Comparison of ENCODE assay signal across 8 mouse cellular contexts in the genomic region with DNA sequence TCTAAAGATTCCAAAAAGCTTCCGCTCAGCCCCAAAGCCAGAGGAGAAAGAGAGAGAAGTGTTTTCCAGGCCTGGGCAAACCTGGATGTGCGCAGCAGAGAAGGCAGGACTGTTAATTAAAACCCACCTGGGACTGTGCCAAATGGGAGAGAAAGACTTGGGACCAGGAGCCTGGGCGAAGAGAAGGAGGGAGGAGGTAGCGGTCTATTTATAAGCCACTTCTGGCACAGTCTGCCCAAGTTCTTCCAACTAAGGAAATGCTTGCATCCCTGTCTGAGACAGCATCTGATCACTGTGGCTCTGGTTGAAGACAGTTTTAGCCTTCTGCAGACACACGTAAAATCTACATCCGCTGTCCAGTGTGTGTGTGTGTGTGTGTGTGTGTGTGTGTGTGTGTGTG.
DNase-seq lines count a peak whose midpoint lies in the region; ATAC-seq and TF ChIP-seq lines count a peak whose summit lies in the region.

No protein-coding gene starts in this region.

- no peak for TF ChIP-seq CTCF in lung, embryonic 14.5 days (IDR thresholded peaks at IDR 0.05; ENCODE audit: low read depth)

- ATAC-seq in embryonic facial prominence, embryonic 14.5 days (ENCODE audit: low read depth), result no peak
- ATAC-seq in lung, embryonic 14.5 days (ENCODE audit: insufficient read depth), result no peak
- no peak for ATAC-seq in megakaryocyte-erythroid progenitor cell, adult 5-6 weeks (replicated peaks; ENCODE audit: low FRiP score, low TSS enrichment, poor library complexity, severe bottlenecking)

- no peak overlapping the region for H3K27ac ChIP-seq in embryonic facial prominence, embryonic 14.5 days (replicated peaks; ENCODE audit: low read depth, low read length)
- no peak overlapping the region for H3K27ac ChIP-seq in embryonic facial prominence, embryonic 10.5 days (replicated peaks)
- no peak overlapping the region for H3K27ac ChIP-seq in lung, embryonic 14.5 days (ENCODE audit: low read depth)

- 68% methylated on average over 6 of the region's 6 CpGs for WGBS in embryonic facial prominence, embryonic 14.5 days
- WGBS in embryonic facial prominence, embryonic 10.5 days, result 91% methylated on average over 6 of the region's 6 CpGs
- 70% methylated on average over 6 of the region's 6 CpGs for WGBS in lung, embryonic 14.5 days

- no peak overlapping the region for H3K4me2 ChIP-seq in embryonic facial prominence, embryonic 14.5 days (ENCODE audit: low read depth, low read length)
- no peak overlapping the region for H3K4me2 ChIP-seq in lung, embryonic 14.5 days

- no peaks in the 10 kb centered on the region for H3K36me3 ChIP-seq in embryonic facial prominence, embryonic 14.5 days (ENCODE audit: control insufficient read depth, insufficient read depth, low read length)
- no peaks in the 10 kb centered on the region for H3K36me3 ChIP-seq in embryonic facial prominence, embryonic 10.5 days (replicated peaks)
- no peaks in the 10 kb centered on the region for H3K36me3 ChIP-seq in lung, embryonic 14.5 days (ENCODE audit: insufficient read depth)

- H3K9me3 ChIP-seq in embryonic facial prominence, embryonic 14.5 days (ENCODE audit: control insufficient read depth, low read length), result no peaks in the 10 kb centered on the region
- H3K9me3 ChIP-seq in embryonic facial prominence, embryonic 10.5 days, result no peaks in the 10 kb centered on the region
- H3K9me3 ChIP-seq in lung, embryonic 14.5 days (ENCODE audit: low read depth, low read length), result no peaks in the 10 kb centered on the region

- H3K4me3 ChIP-seq in embryonic facial prominence, embryonic 14.5 days (ENCODE audit: low read depth, low read length), result no peak overlapping the region
- H3K4me3 ChIP-seq in embryonic facial prominence, embryonic 10.5 days, result no peak overlapping the region
- no peak overlapping the region for H3K4me3 ChIP-seq in lung, embryonic 14.5 days (ENCODE audit: low read depth, low read length)

- DNase-seq in embryonic facial prominence, embryonic 14.5 days (ENCODE audit: low spot score), result peak; percentile 64
- no peak for DNase-seq in embryonic facial prominence, embryonic 10.5 days (ENCODE audit: low spot score)
- peak; percentile 21 for DNase-seq in lung, embryonic 14.5 days
- no peak for DNase-seq in lung, postnatal 4 days
- DNase-seq in layer of hippocampus, adult 9-10 months (ENCODE audit: low spot score), result peak; percentile 30
- DNase-seq in right cerebral cortex, postnatal 36 days (ENCODE audit: low spot score in 2 of 2), result peak; percentile 70 to 83
- no peak for DNase-seq in thymus, postnatal 10 days (ENCODE audit: low spot score in 2 of 2)

- no peaks in the 10 kb centered on the region for H3K27me3 ChIP-seq in embryonic facial prominence, embryonic 14.5 days (replicated peaks; ENCODE audit: control insufficient read depth, insufficient read depth, low read length)
- 0 out of 2 replicates have a peak, but pooled peaks cover 6% of the 10 kb centered on the region for H3K27me3 ChIP-seq in embryonic facial prominence, embryonic 10.5 days (replicated peaks; ENCODE audit: low read depth, poor library complexity, severe bottlenecking)
- H3K27me3 ChIP-seq in lung, embryonic 14.5 days (ENCODE audit: insufficient read depth, low read length), result no peaks in the 10 kb centered on the region

- peaks cover 16% of the 10 kb centered on the region for H3K4me1 ChIP-seq in embryonic facial prominence, embryonic 14.5 days (ENCODE audit: control insufficient read depth, insufficient read depth, low read length)
- peaks cover 23% of the 10 kb centered on the region for H3K4me1 ChIP-seq in embryonic facial prominence, embryonic 10.5 days
- no peaks in the 10 kb centered on the region for H3K4me1 ChIP-seq in lung, embryonic 14.5 days (ENCODE audit: insufficient read depth)

- 0 out of 2 replicates have a peak overlapping the region, but pooled peaks have one; percentile 3 for H3K9ac ChIP-seq in embryonic facial prominence, embryonic 14.5 days (ENCODE audit: low read depth, low read length)
- no peak overlapping the region for H3K9ac ChIP-seq in lung, embryonic 14.5 days

Comparison
In these comparisons a context has a peak if more than half of its experiments do, and no peak if none do; other contexts are left out.
1. DNase-seq: peak in embryonic facial prominence, embryonic 14.5 days (single experiment), lung, embryonic 14.5 days (single experiment), layer of hippocampus, adult 9-10 months (single experiment) and right cerebral cortex, postnatal 36 days (2 of 2); none in embryonic facial prominence, embryonic 10.5 days (single experiment), lung, postnatal 4 days (0 of 2) and thymus, postnatal 10 days (0 of 2).